In the genomic region with DNA sequence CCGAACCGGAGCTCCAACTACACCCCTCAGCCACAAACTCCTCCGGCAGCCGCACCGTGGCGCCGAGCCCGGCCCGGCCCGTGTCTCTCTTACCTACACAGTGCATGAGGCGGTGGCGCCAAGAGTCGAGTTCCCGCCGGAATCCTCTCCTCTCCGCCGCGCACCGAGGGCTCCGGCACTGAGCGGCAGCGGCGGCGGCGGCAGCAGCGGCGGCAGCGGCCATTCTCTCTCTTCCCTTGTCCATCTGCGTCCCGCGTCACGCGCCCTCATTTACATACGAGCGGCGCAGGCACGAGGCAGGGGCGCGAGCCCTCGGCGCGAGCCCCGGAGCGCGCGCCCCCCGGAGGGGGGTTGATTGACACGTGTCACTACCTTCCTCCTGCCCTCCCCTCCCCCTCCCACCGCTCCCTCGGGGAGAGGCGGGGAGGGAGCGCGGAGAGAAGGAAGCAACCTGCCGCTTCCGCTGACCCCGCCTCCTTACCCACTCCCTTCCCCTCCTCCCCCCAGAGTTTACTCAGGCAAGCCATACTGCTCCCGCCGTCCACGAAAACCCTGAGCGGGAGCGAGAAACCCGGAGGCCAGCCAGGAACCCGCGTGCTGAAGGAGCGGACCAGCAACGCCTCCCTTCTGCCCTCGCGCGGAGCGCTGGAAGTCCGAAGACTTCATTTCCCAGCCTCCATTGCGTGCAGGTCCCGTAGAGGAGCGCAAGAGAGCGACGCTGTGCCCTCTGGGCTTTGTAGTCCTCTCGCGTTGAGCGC, we compare ENCODE assay signal across 8 mouse cellular contexts. TPM values are rescaled to one million over a fixed set of nuclear protein-coding genes. Genes with fewer than 3 reads are reported as not detected.
DNase-seq lines count a peak whose midpoint lies in the region; ATAC-seq and TF ChIP-seq lines count a peak whose summit lies in the region.

A gene (minus strand): TSS at position 362 of the 758 bp plus-strand sequence.

- H3K4me2 ChIP-seq in forebrain, embryonic 16.5 days (ENCODE audit: low read length) = peak within 1 kb of the TSS; percentile 86
- H3K4me2 ChIP-seq in lung, embryonic 14.5 days = peak within 1 kb of the TSS; percentile 61

- no peaks in the 10 kb centered on the region for H3K27me3 ChIP-seq in G1E (ENCODE audit: insufficient read depth, low read length)
- no peaks in the 10 kb centered on the region for H3K27me3 ChIP-seq in forebrain, embryonic 16.5 days (replicated peaks; ENCODE audit: control insufficient read depth, insufficient read depth, low read length)
- H3K27me3 ChIP-seq in lung, embryonic 14.5 days (ENCODE audit: insufficient read depth, low read length) = no peaks in the 10 kb centered on the region
- H3K27me3 ChIP-seq in thymus, adult 2 months (ENCODE audit: control insufficient read depth, insufficient read depth, low read length) = no peaks in the 10 kb centered on the region

- TF ChIP-seq POLR2A in olfactory bulb, adult 2 months (IDR thresholded peaks at IDR 0.05; ENCODE audit: insufficient read depth, low read depth, low read length) = peak; percentile 66
- 0 out of 2 replicates have a peak, but pooled peaks have one; percentile 30 for TF ChIP-seq POLR2A in thymus, adult 2 months (IDR thresholded peaks at IDR 0.05; ENCODE audit: control insufficient read depth, extremely low read depth, insufficient read depth, low read length, poor library complexity)

- no peaks in the 10 kb centered on the region for H3K9me3 ChIP-seq in G1E (replicated peaks)
- no peaks in the 10 kb centered on the region for H3K9me3 ChIP-seq in forebrain, embryonic 16.5 days (ENCODE audit: control insufficient read depth, low read length)
- no peaks in the 10 kb centered on the region for H3K9me3 ChIP-seq in lung, embryonic 14.5 days (ENCODE audit: low read depth, low read length)

- peak within 1 kb of the TSS; percentile 98 for H3K27ac ChIP-seq in forebrain, embryonic 16.5 days (ENCODE audit: low read length)
- H3K27ac ChIP-seq in layer of hippocampus, adult 2 months = peak within 1 kb of the TSS; percentile 97
- peak within 1 kb of the TSS; percentile 99 for H3K27ac ChIP-seq in lung, embryonic 14.5 days (ENCODE audit: low read depth)
- H3K27ac ChIP-seq in olfactory bulb, adult 2 months (ENCODE audit: insufficient read depth, low read depth, low read length) = peak within 1 kb of the TSS; percentile 96
- H3K27ac ChIP-seq in thymus, adult 2 months (ENCODE audit: control insufficient read depth, insufficient read depth, low read length) = peak within 1 kb of the TSS; percentile 76

- peak within 1 kb of the TSS; percentile 81 for H3K9ac ChIP-seq in forebrain, embryonic 16.5 days (replicated peaks; ENCODE audit: low read depth, low read length)
- peak within 1 kb of the TSS; percentile 95 for H3K9ac ChIP-seq in lung, embryonic 14.5 days

- under 1% methylated on average over 54 of the region's 79 CpGs for WGBS in forebrain, embryonic 16.5 days
- WGBS in lung, embryonic 14.5 days = under 1% methylated on average over 63 of the region's 79 CpGs
- WGBS in olfactory bulb, adult 2 months = 1% methylated on average over 78 of the region's 79 CpGs
- under 1% methylated on average over 76 of the region's 79 CpGs for WGBS in thymus, adult 2 months

- intact Hi-C loops in heart, postnatal 36 days (cut with DNase I) = loop anchor here (5.0 to 10.0 kb wide), 7 partner anchors 67 to 490 kb away; a partner anchor contains a TSS

- peak within 1 kb of the TSS; percentile 77 for H3K4me3 ChIP-seq in G1E (ENCODE audit: low read depth, low read length)
- peak within 1 kb of the TSS; percentile 80 for H3K4me3 ChIP-seq in forebrain, embryonic 16.5 days (replicated peaks; ENCODE audit: low read length)
- H3K4me3 ChIP-seq in layer of hippocampus, adult 2 months = peak within 1 kb of the TSS; percentile 97
- H3K4me3 ChIP-seq in lung, embryonic 14.5 days (ENCODE audit: low read depth, low read length) = peak within 1 kb of the TSS; percentile 91
- H3K4me3 ChIP-seq in olfactory bulb, adult 2 months (ENCODE audit: insufficient read depth, low read depth, low read length) = peak within 1 kb of the TSS; percentile 97
- peak within 1 kb of the TSS; percentile 82 for H3K4me3 ChIP-seq in thymus, adult 2 months (ENCODE audit: control insufficient read depth, insufficient read depth, low read length)

- H3K4me1 ChIP-seq in G1E (ENCODE audit: insufficient read depth, low read depth, low read length) = peaks cover 10% of the 10 kb centered on the region
- peaks cover 9% of the 10 kb centered on the region for H3K4me1 ChIP-seq in forebrain, embryonic 16.5 days (replicated peaks; ENCODE audit: control insufficient read depth, insufficient read depth, low read length)
- no peaks in the 10 kb centered on the region for H3K4me1 ChIP-seq in lung, embryonic 14.5 days (ENCODE audit: insufficient read depth)
- H3K4me1 ChIP-seq in olfactory bulb, adult 2 months (ENCODE audit: control insufficient read depth, insufficient read depth, low read length) = 0 out of 2 replicates have a peak, but pooled peaks cover 2% of the 10 kb centered on the region
- H3K4me1 ChIP-seq in thymus, adult 2 months (replicated peaks; ENCODE audit: control insufficient read depth, insufficient read depth, low read length) = peaks cover 3% of the 10 kb centered on the region; the same call in 1 of the 2 replicates

- peak; percentile 85 for ATAC-seq in G1E (ENCODE audit: extremely low read depth, insufficient number of reproducible peaks, low FRiP score, poor library complexity, severe bottlenecking)
- peak; percentile 96 for ATAC-seq in forebrain, embryonic 16.5 days
- peak; percentile 96 for ATAC-seq in lung, embryonic 14.5 days (ENCODE audit: insufficient read depth)

- H3K36me3 ChIP-seq in G1E (replicated peaks) = no peaks in the 10 kb centered on the region
- H3K36me3 ChIP-seq in forebrain, embryonic 16.5 days (ENCODE audit: control insufficient read depth, insufficient read depth) = no peaks in the 10 kb centered on the region
- no peaks in the 10 kb centered on the region for H3K36me3 ChIP-seq in lung, embryonic 14.5 days (ENCODE audit: insufficient read depth)
- no peaks in the 10 kb centered on the region for H3K36me3 ChIP-seq in thymus, adult 2 months (ENCODE audit: control insufficient read depth, insufficient read depth, low read length)

- DNase-seq in G1E (ENCODE audit: low spot score) = peak; percentile 80
- DNase-seq in cerebellum, adult 18-20 months = peak; percentile 94 to 97
- peak; percentile 91 to 94 for DNase-seq in heart, postnatal 36 days
- DNase-seq in layer of hippocampus, adult 2 months (ENCODE audit: low spot score in 2 of 2) = peak; percentile 90 to 95
- DNase-seq in lung, embryonic 14.5 days = peak; percentile 98
- DNase-seq in thymus, adult 2 months = peak; percentile 95

- no peak for TF ChIP-seq CTCF in G1E (IDR thresholded peaks at IDR 0.05; ENCODE audit: low read depth, low read length)
- TF ChIP-seq CTCF in layer of hippocampus, adult 2 months (conservative IDR thresholded peaks at IDR 0.05) = peak; percentile 47
- TF ChIP-seq CTCF in lung, embryonic 14.5 days (IDR thresholded peaks at IDR 0.05; ENCODE audit: low read depth) = peak; percentile 55
- TF ChIP-seq CTCF in olfactory bulb, adult 2 months (IDR thresholded peaks at IDR 0.05; ENCODE audit: insufficient read depth, low read depth, low read length) = no peak; the same call in 1 of the 2 replicates
- no peak for TF ChIP-seq CTCF in thymus, adult 2 months (IDR thresholded peaks at IDR 0.05; ENCODE audit: borderline replicate concordance, control insufficient read depth, extremely low read depth, insufficient read depth, low read length, poor library complexity)

RNA-seq across cellular contexts. Expression of the gene that starts here (rescaled TPM):
- 51.1 and 59.3 TPM in 2 replicates for total RNA-seq in G1E (2014; fragmentation: Nextera tagmentation)
- total RNA-seq in G1E (2017) = 44.6 and 44.7 TPM in 2 replicates
- 14.2 and 19.4 TPM in 2 replicates for polyA plus RNA-seq in G1E (2012)
- polyA plus RNA-seq in forebrain, embryonic 16.5 days (2015; fragmentation: Nextera tagmentation; extraction: Ambion mirVana) = 53.3 and 56.4 TPM in 2 replicates
- 1 to 10 TPM; 6.3 to 7.9 TPM for total RNA-seq in heart, postnatal 36 days (2021)
- 10 to 100 TPM; 26.0 to 32.8 TPM for total RNA-seq in layer of hippocampus, adult 2 months (2021)
- 46.5 and 47.2 TPM in 2 replicates for polyA plus RNA-seq in lung, embryonic 14.5 days (2014; fragmentation: Nextera tagmentation; extraction: Ambion mirVana)
- polyA plus RNA-seq in olfactory bulb, adult 2 months (2012; ENCODE audit: insufficient read depth, insufficient read length, low replicate concordance, missing spikeins) = not detected in 2 replicates
- polyA plus RNA-seq in thymus, adult 2 months (2012; rRNA removed) = 1.9 and 2.9 TPM in 2 replicates

Comparison
In these comparisons a context has a peak if more than half of its experiments do, and no peak if none do; other contexts are left out.
1. Peak in every context shown above with its lines: DNase-seq, ATAC-seq, H3K4me3 ChIP-seq and H3K27ac ChIP-seq.
2. CTCF ChIP-seq: peak in layer of hippocampus, adult 2 months (single experiment) and lung, embryonic 14.5 days (single experiment); none in G1E (single experiment), olfactory bulb, adult 2 months (single experiment) and thymus, adult 2 months (single experiment).